Mouse (Mus musculus) liver, embryonic 11.5 days (tissue): ENCODE results near the gene Abi3. TPM values are rescaled to one million over a fixed set of nuclear protein-coding genes. Genes with fewer than 3 reads are reported as not detected.
A peak's percentile ranks its signal among the peaks of the same experiment; 100 is the strongest.

Source experiments
- ATAC-seq: fragments of 200-750 bp; cut with Nextera tagmentation; replicated peaks from 2 replicates; pipeline ENCODE4 v1.8.0; 2017; ENCODE audit warnings: moderate number of reproducible peaks, mild to moderate bottlenecking, moderate TSS enrichment, moderate library complexity; ENCODE audit not compliant: low FRiP score
- DNase-seq: peaks from one replicate; pipeline ENCODE4 v3.0.0-alpha.2; 2017; ENCODE audit warnings: low spot score
- H3K27ac ChIP-seq: fragments of 300-500 bp; sonication (generic); 2 replicates; pipeline ENCODE4 v1.5.1; 2014; ENCODE audit warnings: mild to moderate bottlenecking, low read depth, low read length, control low read depth
- H3K27me3 ChIP-seq: fragments of 300-500 bp; sonication (generic); replicated peaks from 2 replicates; pipeline ENCODE4 v1.6.1; 2014; ENCODE audit warnings: low read length, mixed read lengths; ENCODE audit not compliant: control insufficient read depth, insufficient read depth
- H3K36me3 ChIP-seq: fragments of 300-500 bp; sonication (generic); 2 replicates; pipeline ENCODE4 v1.6.1; 2014; ENCODE audit warnings: mild to moderate bottlenecking, low read length, moderate library complexity, mixed read lengths; ENCODE audit not compliant: control insufficient read depth, insufficient read depth
- H3K4me1 ChIP-seq: fragments of 300-500 bp; sonication (generic); replicated peaks from 2 replicates; pipeline ENCODE4 v1.6.1; 2014; ENCODE audit warnings: low read length, mixed read lengths; ENCODE audit not compliant: control insufficient read depth, insufficient read depth
- H3K4me2 ChIP-seq: fragments of 300-500 bp; sonication (generic); 2 replicates; pipeline ENCODE4 v1.6.1; 2014; ENCODE audit warnings: mild to moderate bottlenecking, control low read depth, moderate library complexity
- H3K4me3 ChIP-seq: fragments of 300-500 bp; sonication (generic); 2 replicates; pipeline ENCODE4 v1.5.1; 2014; ENCODE audit warnings: low read depth, low read length, control low read depth
- H3K9ac ChIP-seq: fragments of 300-500 bp; sonication (generic); 2 replicates; pipeline ENCODE4 v1.6.1; 2014; ENCODE audit warnings: low read depth, low read length, control low read depth
- H3K9me3 ChIP-seq: fragments of 300-500 bp; sonication (generic); 2 replicates; pipeline ENCODE4 v1.6.1; 2016; ENCODE audit warnings: low read length, inconsistent platforms, mixed read lengths; ENCODE audit not compliant: control insufficient read depth
- WGBS: fragments of 180-500 bp; shearing (Covaris S2); extraction: QIAGEN DNeasy Blood & Tissue Kit; methylation state at CpG from one replicate; pipeline ENCODE4 v1.1.7; 2014; 5-methylcytosine and 5-hydroxymethylcytosine counted together
- polyA plus RNA-seq: library from polyadenylated mRNA; unstranded; fragments of >200 nt; fragmentation: Nextera tagmentation; extraction: Ambion mirVana; gene quantifications from 2 replicates; pipeline ENCODE4 v1.2.1, GENCODE M21; 2014

The Abi3 gene
- polyA plus RNA-seq, 1 experiment from 2014 or later: 6.4 TPM

DNA sequence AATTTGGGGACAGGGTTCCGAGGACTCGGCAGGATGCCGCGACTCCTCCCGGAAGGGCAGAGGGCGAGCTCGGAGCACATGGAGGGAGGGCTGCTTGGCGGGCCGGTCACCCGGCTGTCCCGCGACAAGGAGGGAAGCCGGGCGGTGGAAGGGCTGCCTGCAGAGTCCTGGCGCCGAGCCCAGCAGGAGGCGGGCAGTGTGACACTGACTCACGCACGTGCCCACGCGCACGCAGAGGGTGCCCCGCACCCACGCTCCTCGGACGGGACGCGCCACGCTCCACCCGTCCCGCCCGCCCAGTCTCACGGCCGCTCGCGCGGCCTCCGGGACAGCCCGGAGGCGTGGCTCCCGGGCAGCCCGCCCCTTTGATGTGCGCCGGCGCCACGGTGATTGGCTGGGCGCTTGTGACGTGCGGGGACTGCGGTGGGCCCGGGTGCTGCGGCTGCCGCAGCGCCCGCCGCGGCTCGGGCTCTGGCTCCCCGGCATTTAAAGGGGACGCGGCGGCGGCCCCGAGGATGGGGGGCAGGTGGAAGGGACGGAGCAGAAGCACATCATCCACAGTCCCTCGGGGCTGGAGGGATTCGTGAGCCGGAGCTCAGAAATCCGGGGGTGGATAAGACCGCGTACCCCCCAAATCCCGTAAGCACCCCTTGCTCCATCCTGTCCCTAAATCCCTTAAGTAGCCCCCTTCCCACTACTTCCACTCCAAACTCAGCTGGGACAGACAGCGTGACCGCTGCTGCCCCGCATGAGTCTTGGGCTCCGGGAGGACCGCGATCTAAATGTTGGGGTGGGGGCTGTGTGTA is 18.0 kb downstream of the Abi3 start, which contains the start of gene Phospho1:
Gene Phospho1, plus strand, starts transcription at position 429 of the 806 bp plus-strand sequence.
- H3K4me1 ChIP-seq: peaks cover 23% of the 10 kb centered on the region
- peak within 1 kb of the TSS; percentile 71 for H3K27ac ChIP-seq
- peak; percentile 96 for ATAC-seq
- DNase-seq: peak; percentile 88
- peak within 1 kb of the TSS; percentile 84 for H3K9ac ChIP-seq
- H3K4me3 ChIP-seq: peak within 1 kb of the TSS; percentile 64
- H3K4me2 ChIP-seq: peak within 1 kb of the TSS; percentile 99
- no peaks in the 10 kb centered on the region for H3K36me3 ChIP-seq
- no peaks in the 10 kb centered on the region for H3K9me3 ChIP-seq
- H3K27me3 ChIP-seq: peaks cover 21% of the 10 kb centered on the region
- under 1% methylated on average over 78 of the region's 78 CpGs for WGBS

DNA sequence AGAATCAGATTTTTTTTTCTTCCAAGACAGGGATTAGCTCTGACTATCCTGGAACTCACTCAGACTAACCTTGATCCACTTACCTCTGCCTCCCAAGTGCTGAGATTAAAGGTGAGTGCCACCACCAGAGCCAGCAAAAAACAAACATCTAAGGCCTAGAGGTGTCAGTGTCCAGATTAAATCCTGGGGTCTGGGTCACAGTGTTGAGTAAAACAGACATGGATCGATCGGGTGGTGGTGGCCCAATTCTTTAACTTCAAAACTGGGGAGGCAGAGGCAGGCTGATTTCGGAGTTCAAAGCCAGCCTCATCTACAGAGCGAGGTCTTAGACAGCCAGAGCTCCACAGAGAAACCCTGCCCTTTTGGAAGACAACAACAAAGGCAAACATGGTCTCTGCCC is 19.8 kb downstream of the Abi3 start:
- Histone ChIP-seq H3K27me3 (peaks cover 13% of the 10 kb centered on the region), H3K4me2 (no peak overlapping the region), H3K27ac (no peak overlapping the region), H3K9ac (no peak overlapping the region), H3K9me3 (no peaks in the 10 kb centered on the region), H3K36me3 (no peaks in the 10 kb centered on the region), H3K4me3 (no peak overlapping the region), H3K4me1 (peaks cover 20% of the 10 kb centered on the region)
- WGBS: 92% methylated on average over 4 of the region's 4 CpGs
- DNase-seq: no peak
- no peak for ATAC-seq

DNA sequence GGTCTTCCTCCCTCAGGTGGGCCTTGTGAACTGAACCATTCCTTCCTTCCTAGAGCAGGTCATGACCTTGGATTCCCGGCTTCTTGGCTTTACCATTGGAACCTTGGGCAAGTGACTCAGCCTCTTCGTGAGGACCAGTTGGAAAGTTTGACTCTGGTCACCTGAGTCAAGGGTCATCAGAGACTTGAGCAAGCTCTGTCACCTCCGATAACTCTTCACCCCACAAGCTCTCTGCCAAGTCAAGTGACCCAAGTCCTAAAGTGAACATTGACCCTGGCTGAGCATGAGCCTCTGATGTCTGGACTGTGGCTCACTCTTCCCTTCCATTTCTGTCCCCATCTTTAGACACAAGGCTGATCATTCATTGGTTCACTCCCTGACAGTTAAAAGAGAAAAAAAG is 20.8 kb downstream of the Abi3 start:
- H3K4me1 ChIP-seq: peaks cover 13% of the 10 kb centered on the region
- no peak overlapping the region for H3K27ac ChIP-seq
- no peak for ATAC-seq
- DNase-seq: no peak
- H3K27me3 ChIP-seq: peaks cover 13% of the 10 kb centered on the region
- no peak overlapping the region for H3K4me2 ChIP-seq
- no peak overlapping the region for H3K9ac ChIP-seq
- no peaks in the 10 kb centered on the region for H3K36me3 ChIP-seq
- H3K9me3 ChIP-seq: no peaks in the 10 kb centered on the region
- H3K4me3 ChIP-seq: no peak overlapping the region
- WGBS: 85% methylated on average over 3 of the region's 3 CpGs

DNA sequence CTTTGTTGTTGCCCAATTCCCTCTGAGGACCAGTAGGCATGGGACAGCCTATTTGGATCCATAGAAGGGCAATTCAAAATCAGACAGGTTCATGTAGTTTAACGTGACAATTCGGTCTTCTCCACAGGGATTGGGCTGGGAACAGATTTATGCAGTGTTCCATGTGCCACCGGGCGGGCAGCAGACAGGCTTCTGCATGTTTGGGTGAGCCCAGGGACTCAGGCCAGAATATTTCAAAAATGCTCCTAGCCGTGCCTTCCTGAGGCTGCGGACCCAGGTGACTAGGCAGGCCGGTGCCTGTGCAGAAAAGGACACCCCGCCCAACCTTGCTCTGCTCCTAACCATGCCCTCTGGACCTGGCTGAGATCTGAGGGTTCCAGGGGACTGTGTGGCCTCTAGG is 23.1 kb downstream of the Abi3 start:
- WGBS: 81% methylated on average over 8 of the region's 8 CpGs
- no peak overlapping the region for H3K4me3 ChIP-seq
- no peak overlapping the region for H3K27ac ChIP-seq
- H3K9me3 ChIP-seq: no peaks in the 10 kb centered on the region
- H3K27me3 ChIP-seq: 0 out of 2 replicates have a peak, but pooled peaks cover 2% of the 10 kb centered on the region
- H3K36me3 ChIP-seq: no peaks in the 10 kb centered on the region
- no peak for ATAC-seq
- DNase-seq: no peak
- H3K4me1 ChIP-seq: 0 out of 2 replicates have a peak, but pooled peaks cover 5% of the 10 kb centered on the region
- H3K4me2 ChIP-seq: no peak overlapping the region
- no peak overlapping the region for H3K9ac ChIP-seq

DNA sequence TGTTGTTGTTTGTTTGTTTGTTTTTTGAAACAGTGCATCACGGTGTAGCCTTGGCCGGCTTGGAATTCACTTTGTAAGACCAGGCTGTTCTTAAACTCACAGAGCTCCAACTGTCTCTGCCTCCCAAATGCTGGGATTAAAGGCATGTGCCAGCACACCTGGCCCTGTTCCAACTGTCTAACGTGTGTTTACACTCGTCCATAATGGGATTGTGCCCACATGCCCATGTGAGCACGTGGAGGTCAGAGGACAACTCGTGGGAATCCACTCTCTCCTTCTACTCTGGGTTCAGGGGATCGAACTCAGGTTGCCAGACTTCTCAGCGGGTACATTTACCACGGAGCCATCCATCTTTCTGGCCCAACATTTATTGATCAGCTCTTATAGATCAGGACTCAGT is 26.9 kb downstream of the Abi3 start:
- Histone ChIP-seq H3K36me3 (no peaks in the 10 kb centered on the region), H3K4me1 (peaks cover 4% of the 10 kb centered on the region; the same call in 1 of the 2 replicates), H3K27ac (no peak overlapping the region), H3K27me3 (no peaks in the 10 kb centered on the region), H3K4me3 (no peak overlapping the region), H3K4me2 (no peak overlapping the region), H3K9me3 (no peaks in the 10 kb centered on the region), H3K9ac (no peak overlapping the region)
- DNase-seq (no peak), ATAC-seq (no peak)
- 74% methylated on average over 9 of the region's 9 CpGs for WGBS

DNA sequence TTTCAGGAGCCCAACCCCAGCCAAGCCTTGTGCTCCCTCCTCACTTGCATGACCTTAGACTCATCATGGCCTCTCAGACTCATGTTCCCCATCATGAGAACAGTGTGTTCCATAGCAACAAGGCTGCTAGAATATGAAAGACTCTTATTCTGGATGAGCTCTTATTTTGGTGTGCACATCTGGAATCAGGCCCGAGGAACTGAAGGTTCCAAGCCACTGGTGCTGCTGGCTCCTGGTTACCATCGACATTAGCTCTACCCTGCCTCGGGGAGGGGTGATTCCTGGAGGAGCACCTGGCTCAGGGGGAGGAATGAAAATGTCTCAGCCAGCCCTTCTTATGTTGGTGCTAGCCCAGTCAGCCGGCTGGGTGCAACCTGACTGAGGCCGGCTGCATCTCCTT is 27.4 kb downstream of the Abi3 start:
- no peak for DNase-seq

DNA sequence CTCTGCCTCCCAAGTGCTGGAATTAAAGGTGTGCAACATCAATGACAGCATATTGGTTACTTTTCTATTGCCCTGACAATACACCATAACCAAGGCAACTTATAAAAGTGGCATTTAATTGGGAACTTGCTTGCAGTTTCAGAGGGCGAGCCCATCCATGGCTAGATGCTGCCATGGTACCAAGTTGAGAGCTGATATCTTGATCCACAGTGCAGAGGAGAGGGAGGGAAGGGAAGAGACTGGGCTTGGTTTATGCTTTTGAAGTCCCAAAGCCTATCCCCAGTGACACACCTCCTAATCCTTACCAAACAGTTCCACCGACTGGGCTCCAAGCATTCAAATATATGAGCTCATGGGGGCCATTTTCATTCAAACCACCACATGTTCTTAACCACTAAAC is 28.2 kb downstream of the Abi3 start:
- no peak overlapping the region for H3K9ac ChIP-seq
- 81% methylated on average over 2 of the region's 2 CpGs for whole genome bisulfite sequencing

More for the DNA sequence above, 27.4 kb downstream of the Abi3 start:
- WGBS: 71% methylated on average over 5 of the region's 5 CpGs
- no peaks in the 10 kb centered on the region for H3K27me3 ChIP-seq
- peaks cover 6% of the 10 kb centered on the region for H3K4me1 ChIP-seq
- H3K4me2 ChIP-seq: no peak overlapping the region
- H3K36me3 ChIP-seq: no peaks in the 10 kb centered on the region
- H3K27ac ChIP-seq: no peak overlapping the region
- no peak for ATAC-seq
- no peaks in the 10 kb centered on the region for H3K9me3 ChIP-seq
- H3K9ac ChIP-seq: no peak overlapping the region
- H3K4me3 ChIP-seq: no peak overlapping the region

DNA sequence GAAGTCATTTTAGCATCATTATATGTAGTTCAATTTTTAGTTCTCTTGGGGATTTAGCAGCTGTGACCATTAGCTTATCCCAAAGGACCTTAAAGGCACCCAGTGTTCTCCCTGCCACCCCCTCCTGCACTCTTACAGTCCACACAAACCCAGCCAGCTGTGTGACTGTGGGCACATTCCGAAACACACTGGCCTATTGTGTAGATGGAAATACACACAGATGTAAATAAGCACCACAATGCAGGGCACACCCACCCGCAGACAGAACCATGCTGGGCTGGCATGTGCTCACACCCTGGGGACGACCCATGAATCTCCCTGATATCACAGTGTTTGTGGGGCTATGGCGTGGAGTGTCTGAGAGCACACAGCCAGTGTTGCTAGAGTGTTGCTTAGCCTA is 30.1 kb downstream of the Abi3 start:
- WGBS: 71% methylated on average over 4 of the region's 4 CpGs
- Histone ChIP-seq H3K9ac (no peak overlapping the region), H3K4me3 (no peak overlapping the region), H3K27ac (no peak overlapping the region), H3K36me3 (no peaks in the 10 kb centered on the region), H3K27me3 (no peaks in the 10 kb centered on the region), H3K4me2 (no peak overlapping the region), H3K4me1 (peaks cover 26% of the 10 kb centered on the region), H3K9me3 (peaks cover 6% of the 10 kb centered on the region)
- DNase-seq (no peak), ATAC-seq (no peak)

More for the DNA sequence above, 28.2 kb downstream of the Abi3 start:
- Histone ChIP-seq H3K27me3 (no peaks in the 10 kb centered on the region), H3K4me2 (no peak overlapping the region), H3K9me3 (no peaks in the 10 kb centered on the region), H3K27ac (no peak overlapping the region), H3K36me3 (no peaks in the 10 kb centered on the region), H3K4me1 (peaks cover 13% of the 10 kb centered on the region), H3K4me3 (no peak overlapping the region)
- no peak for DNase-seq
- ATAC-seq: no peak

DNA sequence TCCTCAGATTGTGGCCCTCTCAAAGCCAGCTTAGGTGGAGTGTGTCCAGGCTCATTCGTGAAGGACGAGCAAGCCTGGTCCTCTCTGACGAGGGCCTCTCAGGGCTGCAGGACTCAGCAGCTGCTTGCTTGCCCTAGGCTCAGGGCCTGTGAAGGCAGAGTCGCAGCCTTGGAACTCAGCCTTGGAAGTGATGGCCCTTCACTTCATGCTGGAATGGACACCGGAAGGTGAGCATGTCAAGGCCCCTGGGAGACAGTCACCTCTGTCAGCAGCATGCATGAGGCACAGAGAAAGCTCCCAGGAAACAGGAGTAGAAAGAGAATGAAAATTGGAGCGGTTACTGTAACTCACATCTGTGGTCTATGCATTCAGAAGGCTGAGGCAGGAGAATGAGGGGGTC is 30.5 kb downstream of the Abi3 start:
- no peak overlapping the region for H3K9ac ChIP-seq
- no peak for DNase-seq

More for the DNA sequence above, 30.5 kb downstream of the Abi3 start:
- no peak for ATAC-seq
- Histone ChIP-seq H3K4me2 (no peak overlapping the region), H3K27me3 (no peaks in the 10 kb centered on the region), H3K36me3 (no peaks in the 10 kb centered on the region), H3K4me1 (peaks cover 26% of the 10 kb centered on the region), H3K9me3 (peaks cover 6% of the 10 kb centered on the region), H3K27ac (no peak overlapping the region), H3K4me3 (no peak overlapping the region)
- 80% methylated on average over 6 of the region's 6 CpGs for WGBS
